Mouse (Mus musculus) layer of hippocampus, adult 9-11 months (tissue): ENCODE measurements at regions not wholly inside any gene's neighbourhood (a gene's known extent, or its start where the extent isn't known, plus 50 kb on each side); places are given as distances from the start of the nearest gene placed in this dataset.

Experiments
- DNase-seq: peaks from one replicate; pipeline ENCODE4 v3.0.0; 2022

GRCm38 (mm10) chr3:62047704-62048506 lies 290.2 kb upstream of the Arhgef26 start:
- no peak for DNase-seq

- peak; percentile 33 for DNase-seq
These were observed 283.9 kb upstream of the Arhgef26 start for GRCm38 (mm10) chr3:62054237-62054636.

GRCm38 (mm10) chr3:62078511-62078910 lies 259.6 kb upstream of the Arhgef26 start:
- no peak for DNase-seq

- no peak for DNase-seq
These were observed 252.6 kb upstream of the Arhgef26 start for GRCm38 (mm10) chr3:62085544-62085943.

- DNase-seq: no peak
These were observed 250.9 kb upstream of the Arhgef26 start for GRCm38 (mm10) chr3:62087215-62087614.

- no peak for DNase-seq
These were observed 235.0 kb upstream of the Arhgef26 start for GRCm38 (mm10) chr3:62103101-62103500.

- DNase-seq: no peak
These were observed 234.3 kb upstream of the Arhgef26 start for GRCm38 (mm10) chr3:62103872-62104271.

- no peak for DNase-seq
These were observed 233.6 kb upstream of the Arhgef26 start for GRCm38 (mm10) chr3:62104560-62104959.

GRCm38 (mm10) chr3:62107339-62107738 lies 230.8 kb upstream of the Arhgef26 start:
- DNase-seq: no peak
